Mouse (Mus musculus) induced T-regulatory cell, adult 2 months (primary cell): ENCODE results near the gene St6gal1.

Experiments
- DNase-seq: peaks from one replicate; pipeline ENCODE4 v3.0.0-alpha.2; 2012; ENCODE audit warnings: low read depth

The St6gal1 gene

GRCm38 (mm10) chr16:23272521-23273230, 48.1 kb downstream of the St6gal1 start:
- no peak for DNase-seq

- DNase-seq: peak; percentile 89
Observed at GRCm38 (mm10) chr16:23274005-23274404, 49.5 kb downstream of the St6gal1 start.

- peak; percentile 92 for DNase-seq
Observed at GRCm38 (mm10) chr16:23274606-23275310, 50.2 kb downstream of the St6gal1 start.

- DNase-seq: no peak
Observed at GRCm38 (mm10) chr16:23275661-23276060, 51.1 kb downstream of the St6gal1 start.

GRCm38 (mm10) chr16:23279879-23280741, 55.6 kb downstream of the St6gal1 start:
- DNase-seq: peak; percentile 84

- no peak for DNase-seq
Observed at GRCm38 (mm10) chr16:23280742-23281090, 56.2 kb downstream of the St6gal1 start.

GRCm38 (mm10) chr16:23282241-23282640, 57.7 kb downstream of the St6gal1 start:
- DNase-seq: peak; percentile 78

GRCm38 (mm10) chr16:23282941-23283340, 58.4 kb downstream of the St6gal1 start:
- DNase-seq: peak; percentile 64

- no peak for DNase-seq
Observed at GRCm38 (mm10) chr16:23283677-23284076, 59.1 kb downstream of the St6gal1 start.

- peak; percentile 55 for DNase-seq
Observed at GRCm38 (mm10) chr16:23284470-23285394, 60.2 kb downstream of the St6gal1 start.

- DNase-seq: peak; percentile 81
Observed at GRCm38 (mm10) chr16:23286380-23287097, 62.0 kb downstream of the St6gal1 start.

GRCm38 (mm10) chr16:23287312-23288040, 62.9 kb downstream of the St6gal1 start:
- peak; percentile 58 for DNase-seq

GRCm38 (mm10) chr16:23288103-23288502, 63.6 kb downstream of the St6gal1 start:
- peak; percentile 70 for DNase-seq

- peak; percentile 51 for DNase-seq
Observed at GRCm38 (mm10) chr16:23289424-23289823, 64.9 kb downstream of the St6gal1 start.

GRCm38 (mm10) chr16:23290171-23290570, 65.6 kb downstream of the St6gal1 start:
- DNase-seq: peak; percentile 47

- DNase-seq: no peak
Observed at GRCm38 (mm10) chr16:23291521-23291920, 67.0 kb downstream of the St6gal1 start.

GRCm38 (mm10) chr16:23294236-23294635, 69.7 kb downstream of the St6gal1 start:
- no peak for DNase-seq

- peak; percentile 77 for DNase-seq
Observed at GRCm38 (mm10) chr16:23294747-23295146, 70.2 kb downstream of the St6gal1 start.

GRCm38 (mm10) chr16:23295720-23296119, 71.2 kb downstream of the St6gal1 start:
- peak; percentile 57 for DNase-seq

GRCm38 (mm10) chr16:23296721-23297120, 72.2 kb downstream of the St6gal1 start:
- DNase-seq: peak; percentile 43
